Mouse (Mus musculus) ES-Bruce4 (cell line): Measurements from ENCODE around the gene Esrrg.

Source experiments
- CTCF ChIP-seq: IDR thresholded peaks from one replicate; pipeline ENCODE4 v1.8.1; 2011; ENCODE audit warnings: low read depth, low read length
- EP300 ChIP-seq: IDR thresholded peaks from 2 replicates; pipeline ENCODE4 v1.6.1; 2011; ENCODE audit warnings: low read depth, low read length; ENCODE audit not compliant: insufficient read depth
- POLR2A ChIP-seq: IDR thresholded peaks from one replicate; pipeline ENCODE4 v1.8.1; 2011; ENCODE audit warnings: low read length; ENCODE audit not compliant: insufficient read depth

DNA sequence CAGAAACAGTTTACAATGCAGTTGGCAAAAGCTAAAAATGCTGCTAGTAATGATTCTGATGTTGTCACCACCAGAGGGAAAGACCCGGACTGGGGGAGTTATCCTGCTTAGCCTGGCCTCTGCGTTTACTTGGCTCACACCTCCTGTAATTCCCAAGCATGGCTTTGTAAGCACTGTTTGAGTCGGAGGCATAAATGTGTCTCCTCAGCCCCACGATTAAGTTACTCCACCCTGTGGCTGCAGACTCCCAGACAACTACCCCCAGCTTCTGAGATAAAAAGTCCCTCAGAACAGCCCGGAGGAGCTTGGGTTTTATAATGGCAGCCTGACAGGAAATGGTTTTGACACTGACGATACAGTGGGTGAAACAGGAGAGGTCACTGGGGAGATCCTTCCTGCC lies 499.4 kb downstream of the Esrrg start:
- TF ChIP-seq POLR2A: no peak
- TF ChIP-seq CTCF: no peak
- TF ChIP-seq EP300: no peak
